Mouse (Mus musculus): ENCODE measurements around the gene Cldn3. TPM values are rescaled to one million over a fixed set of nuclear protein-coding genes. Genes with fewer than 3 reads are reported as not detected.
"Not testable (repeated sequence)": the region's sequence is repeated elsewhere in the genome, so short reads cannot be mapped to it uniquely, and the experiment has no call there.

Cldn3 gene
- total and polyA plus RNA-seq, 2 experiments from 2014 or later = 4.7 to 10.5 TPM

- WGBS = 52% methylated on average over 19 of the region's 19 CpGs
- Histone ChIP-seq H3K4me2 (ENCODE audit: low read depth, low read length) (no peak overlapping the region), H3K27ac (no peak overlapping the region), H3K9ac (replicated peaks; ENCODE audit: low read length) (no peak overlapping the region), H3K36me3 (ENCODE audit: insufficient read depth, low read length) (no peaks in the 10 kb centered on the region), H3K4me1 (ENCODE audit: insufficient read depth, low read length) (no peaks in the 10 kb centered on the region), H3K27me3 (ENCODE audit: insufficient read depth, low read length) (no peaks in the 10 kb centered on the region), H3K4me3 (ENCODE audit: low read length) (no peak overlapping the region), H3K9me3 (ENCODE audit: low read length) (no peaks in the 10 kb centered on the region)
- DNase-seq (ENCODE audit: low spot score) = no peak
- no peak for TF ChIP-seq CTCF (IDR thresholded peaks at IDR 0.05; ENCODE audit: low read depth)
- no peak for ATAC-seq
Measured at GRCm38 (mm10) chr5:134951053-134951884, 34.7 kb upstream of the Cldn3 start.

- ATAC-seq (no peak), DNase-seq (ENCODE audit: low spot score) (no peak)
- no peaks in the 10 kb centered on the region for H3K27me3 ChIP-seq (ENCODE audit: insufficient read depth, low read length)
- no peak overlapping the region for H3K9ac ChIP-seq (replicated peaks; ENCODE audit: low read length)
- no peaks in the 10 kb centered on the region for H3K9me3 ChIP-seq (ENCODE audit: low read length)
- H3K4me1 ChIP-seq (ENCODE audit: insufficient read depth, low read length) = no peaks in the 10 kb centered on the region
- no peak for TF ChIP-seq CTCF (IDR thresholded peaks at IDR 0.05; ENCODE audit: low read depth)
- H3K4me2 ChIP-seq (ENCODE audit: low read depth, low read length) = no peak overlapping the region
- no peaks in the 10 kb centered on the region for H3K36me3 ChIP-seq (ENCODE audit: insufficient read depth, low read length)
- H3K4me3 ChIP-seq (ENCODE audit: low read length) = no peak overlapping the region
- WGBS = 85% methylated on average over 5 of the region's 5 CpGs
- H3K27ac ChIP-seq = no peak overlapping the region
Measured at GRCm38 (mm10) chr5:134955491-134955890, 30.5 kb upstream of the Cldn3 start.

GRCm38 (mm10) chr5:134959114-134959513 lies 26.9 kb upstream of the Cldn3 start:
- WGBS = 62% methylated on average over 7 of the region's 7 CpGs
- Histone ChIP-seq H3K9ac (replicated peaks; ENCODE audit: low read length) (no peak overlapping the region), H3K36me3 (ENCODE audit: insufficient read depth, low read length) (no peaks in the 10 kb centered on the region), H3K4me3 (ENCODE audit: low read length) (no peak overlapping the region), H3K4me2 (ENCODE audit: low read depth, low read length) (no peak overlapping the region), H3K9me3 (ENCODE audit: low read length) (no peaks in the 10 kb centered on the region), H3K27me3 (ENCODE audit: insufficient read depth, low read length) (no peaks in the 10 kb centered on the region), H3K27ac (no peak overlapping the region), H3K4me1 (ENCODE audit: insufficient read depth, low read length) (no peaks in the 10 kb centered on the region)
- ATAC-seq (peak; percentile 49), DNase-seq (ENCODE audit: low spot score) (peak; percentile 50)
- TF ChIP-seq CTCF (IDR thresholded peaks at IDR 0.05; ENCODE audit: low read depth) = no peak

GRCm38 (mm10) chr5:134960430-134960829 lies 25.6 kb upstream of the Cldn3 start:
- Histone ChIP-seq H3K27me3 (ENCODE audit: insufficient read depth, low read length) (no peaks in the 10 kb centered on the region), H3K9me3 (ENCODE audit: low read length) (no peaks in the 10 kb centered on the region), H3K9ac (replicated peaks; ENCODE audit: low read length) (no peak overlapping the region), H3K36me3 (ENCODE audit: insufficient read depth, low read length) (no peaks in the 10 kb centered on the region), H3K27ac (no peak overlapping the region), H3K4me1 (ENCODE audit: insufficient read depth, low read length) (no peaks in the 10 kb centered on the region), H3K4me3 (ENCODE audit: low read length) (no peak overlapping the region), H3K4me2 (ENCODE audit: low read depth, low read length) (no peak overlapping the region)
- no peak for ATAC-seq
- no peak for DNase-seq (ENCODE audit: low spot score)
- WGBS = 71% methylated on average over 2 of the region's 2 CpGs
- TF ChIP-seq CTCF (IDR thresholded peaks at IDR 0.05; ENCODE audit: low read depth) = no peak

- H3K4me1 ChIP-seq (ENCODE audit: insufficient read depth, low read length) = peaks cover 4% of the 10 kb centered on the region; the same call in 1 of the 2 replicates
- ATAC-seq (no peak), DNase-seq (ENCODE audit: low spot score) (no peak)
- WGBS = 88% methylated on average over 2 of the region's 2 CpGs
- no peak overlapping the region for H3K9ac ChIP-seq (replicated peaks; ENCODE audit: low read length)
- no peak for TF ChIP-seq CTCF (IDR thresholded peaks at IDR 0.05; ENCODE audit: low read depth)
- no peaks in the 10 kb centered on the region for H3K36me3 ChIP-seq (ENCODE audit: insufficient read depth, low read length)
- H3K9me3 ChIP-seq (ENCODE audit: low read length) = no peaks in the 10 kb centered on the region
- H3K4me3 ChIP-seq (ENCODE audit: low read length) = no peak overlapping the region
- H3K4me2 ChIP-seq (ENCODE audit: low read depth, low read length) = no peak overlapping the region
- H3K27ac ChIP-seq = no peak overlapping the region
- H3K27me3 ChIP-seq (ENCODE audit: insufficient read depth, low read length) = no peaks in the 10 kb centered on the region
Measured at GRCm38 (mm10) chr5:134961519-134961918, 24.5 kb upstream of the Cldn3 start.

- WGBS = 34% methylated on average over 5 of the region's 5 CpGs
- no peak for ATAC-seq
- no peak for DNase-seq (ENCODE audit: low spot score)
Measured at GRCm38 (mm10) chr5:134963546-134963945, 22.5 kb upstream of the Cldn3 start.

GRCm38 (mm10) chr5:134964655-134965054 lies 21.4 kb upstream of the Cldn3 start:
- H3K9me3 ChIP-seq (ENCODE audit: low read length); H3K27me3 ChIP-seq (ENCODE audit: insufficient read depth, low read length); H3K36me3 ChIP-seq (ENCODE audit: insufficient read depth, low read length); H3K9ac ChIP-seq (replicated peaks; ENCODE audit: low read length); H3K27ac ChIP-seq; DNase-seq (ENCODE audit: low spot score); H3K4me3 ChIP-seq (ENCODE audit: low read length); H3K4me2 ChIP-seq (ENCODE audit: low read depth, low read length); ATAC-seq; H3K4me1 ChIP-seq (ENCODE audit: insufficient read depth, low read length): not testable (repeated sequence)

More at GRCm38 (mm10) chr5:134963546-134963945, 22.5 kb upstream of the Cldn3 start:
- no peak for TF ChIP-seq CTCF (IDR thresholded peaks at IDR 0.05; ENCODE audit: low read depth)
- Histone ChIP-seq H3K36me3 (ENCODE audit: insufficient read depth, low read length) (no peaks in the 10 kb centered on the region), H3K27ac (no peak overlapping the region), H3K27me3 (ENCODE audit: insufficient read depth, low read length) (no peaks in the 10 kb centered on the region), H3K4me2 (ENCODE audit: low read depth, low read length) (no peak overlapping the region), H3K9me3 (ENCODE audit: low read length) (no peaks in the 10 kb centered on the region), H3K9ac (replicated peaks; ENCODE audit: low read length) (no peak overlapping the region), H3K4me1 (ENCODE audit: insufficient read depth, low read length) (peaks cover 4% of the 10 kb centered on the region; the same call in 1 of the 2 replicates), H3K4me3 (ENCODE audit: low read length) (no peak overlapping the region)

Measured in hindbrain, postnatal 0 days (tissue).